Mouse (Mus musculus) neural tube, embryonic 14.5 days (tissue): Measurements from ENCODE around the gene Galnt18. TPM values are rescaled to one million over a fixed set of nuclear protein-coding genes. Genes with fewer than 3 reads are reported as not detected.

Source experiments
- ATAC-seq: fragments of 200-750 bp; cut with Nextera tagmentation; 2 replicates; pipeline ENCODE4 v1.8.0; 2017; ENCODE audit warnings: low read depth, mild to moderate bottlenecking, moderate TSS enrichment, moderate library complexity
- H3K27ac ChIP-seq: fragments of 300-500 bp; sonication (generic); 2 replicates; pipeline ENCODE4 v1.5.1; 2014; ENCODE audit warnings: low read depth, mild to moderate bottlenecking, control low read depth, low read length, moderate library complexity, mixed read lengths
- H3K27me3 ChIP-seq: fragments of 300-500 bp; sonication (generic); 2 replicates; pipeline ENCODE4 v1.6.1; 2014; ENCODE audit warnings: low read length; ENCODE audit not compliant: control insufficient read depth, insufficient read depth
- H3K36me3 ChIP-seq: fragments of 300-500 bp; sonication (generic); 2 replicates; pipeline ENCODE4 v1.6.1; 2014; ENCODE audit warnings: low read length, mixed read lengths; ENCODE audit not compliant: control insufficient read depth, insufficient read depth
- H3K4me1 ChIP-seq: fragments of 300-500 bp; sonication (generic); 2 replicates; pipeline ENCODE4 v1.6.1; 2014; ENCODE audit warnings: low read length; ENCODE audit not compliant: control insufficient read depth, insufficient read depth
- H3K4me2 ChIP-seq: fragments of 300-500 bp; sonication (generic); 2 replicates; pipeline ENCODE4 v1.6.1; 2014; ENCODE audit warnings: mild to moderate bottlenecking, low read depth, low read length, control low read depth
- H3K4me3 ChIP-seq: fragments of 300-500 bp; sonication (generic); 2 replicates; pipeline ENCODE4 v1.5.1; 2014; ENCODE audit warnings: low read depth, low read length, control low read depth, mixed read lengths
- H3K9ac ChIP-seq: fragments of 300-500 bp; sonication (generic); replicated peaks from 2 replicates; pipeline ENCODE4 v1.6.1; 2014; ENCODE audit warnings: low read depth, mild to moderate bottlenecking, control low read depth, low read length, mixed read lengths
- H3K9me3 ChIP-seq: fragments of 300-500 bp; sonication (generic); 2 replicates; pipeline ENCODE4 v1.6.1; 2016; ENCODE audit warnings: low read length; ENCODE audit not compliant: control insufficient read depth
- WGBS: fragments of 180-500 bp; shearing (Covaris S2); extraction: QIAGEN DNeasy Blood & Tissue Kit; methylation state at CpG from one replicate; pipeline ENCODE4 v1.1.7; 2014; 5-methylcytosine and 5-hydroxymethylcytosine counted together
- polyA plus RNA-seq: library from polyadenylated mRNA; unstranded; fragments of >200 nt; fragmentation: Nextera tagmentation; extraction: Ambion mirVana; gene quantifications from 2 replicates; pipeline ENCODE4 v1.2.1, GENCODE M21; 2014

The Galnt18 gene
- polyA plus RNA-seq, 1 experiment from 2014 or later, result 12.7 TPM

GRCm38 (mm10) chr7:111516882-111517281 is 262.9 kb downstream of the Galnt18 start:
- Histone ChIP-seq H3K9me3 (no peaks in the 10 kb centered on the region), H3K27me3 (no peaks in the 10 kb centered on the region), H3K9ac (no peak overlapping the region), H3K36me3 (no peaks in the 10 kb centered on the region), H3K27ac (no peak overlapping the region), H3K4me3 (no peak overlapping the region), H3K4me1 (no peaks in the 10 kb centered on the region), H3K4me2 (no peak overlapping the region)
- 65% methylated on average over 1 of the region's 1 CpGs for WGBS
- no peak for ATAC-seq

- Histone ChIP-seq H3K36me3 (no peaks in the 10 kb centered on the region), H3K4me1 (no peaks in the 10 kb centered on the region), H3K4me2 (no peak overlapping the region), H3K27me3 (no peaks in the 10 kb centered on the region), H3K27ac (no peak overlapping the region), H3K4me3 (no peak overlapping the region), H3K9me3 (no peaks in the 10 kb centered on the region), H3K9ac (no peak overlapping the region)
- ATAC-seq, result no peak
- WGBS, result 98% methylated on average over 2 of the region's 2 CpGs
These were observed 264.3 kb downstream of the Galnt18 start for GRCm38 (mm10) chr7:111515471-111515870.

GRCm38 (mm10) chr7:111509167-111509854 is 270.5 kb downstream of the Galnt18 start:
- Histone ChIP-seq H3K4me1 (no peaks in the 10 kb centered on the region), H3K4me3 (no peak overlapping the region), H3K9ac (no peak overlapping the region), H3K36me3 (no peaks in the 10 kb centered on the region), H3K4me2 (no peak overlapping the region), H3K9me3 (no peaks in the 10 kb centered on the region), H3K27me3 (no peaks in the 10 kb centered on the region), H3K27ac (no peak overlapping the region)
- ATAC-seq, result no peak
- whole genome bisulfite sequencing, result 88% methylated on average over 2 of the region's 2 CpGs

GRCm38 (mm10) chr7:111500616-111501015 is 279.2 kb downstream of the Galnt18 start:
- H3K27ac ChIP-seq, result no peak overlapping the region
- no peak for ATAC-seq

GRCm38 (mm10) chr7:111499255-111499790 is 280.5 kb downstream of the Galnt18 start:
- 65% methylated on average over 2 of the region's 2 CpGs for WGBS
- H3K4me3 ChIP-seq, result no peak overlapping the region

More at GRCm38 (mm10) chr7:111500616-111501015, 279.2 kb downstream of the Galnt18 start:
- Histone ChIP-seq H3K9me3 (no peaks in the 10 kb centered on the region), H3K4me1 (no peaks in the 10 kb centered on the region), H3K36me3 (no peaks in the 10 kb centered on the region), H3K4me3 (no peak overlapping the region), H3K4me2 (no peak overlapping the region), H3K9ac (no peak overlapping the region), H3K27me3 (no peaks in the 10 kb centered on the region)
- WGBS, result 77% methylated on average over 2 of the region's 2 CpGs

GRCm38 (mm10) chr7:111497191-111497590 is 282.6 kb downstream of the Galnt18 start:
- Histone ChIP-seq H3K9me3 (no peaks in the 10 kb centered on the region), H3K4me2 (no peak overlapping the region), H3K27me3 (no peaks in the 10 kb centered on the region), H3K9ac (no peak overlapping the region), H3K4me3 (no peak overlapping the region), H3K36me3 (no peaks in the 10 kb centered on the region), H3K27ac (no peak overlapping the region), H3K4me1 (no peaks in the 10 kb centered on the region)
- no peak for ATAC-seq
- 79% methylated on average over 6 of the region's 6 CpGs for WGBS

More at GRCm38 (mm10) chr7:111499255-111499790, 280.5 kb downstream of the Galnt18 start:
- Histone ChIP-seq H3K9ac (no peak overlapping the region), H3K27me3 (no peaks in the 10 kb centered on the region), H3K36me3 (no peaks in the 10 kb centered on the region), H3K9me3 (no peaks in the 10 kb centered on the region), H3K4me1 (no peaks in the 10 kb centered on the region), H3K4me2 (no peak overlapping the region), H3K27ac (no peak overlapping the region)
- ATAC-seq, result no peak

- no peak overlapping the region for H3K4me2 ChIP-seq
- no peaks in the 10 kb centered on the region for H3K9me3 ChIP-seq
- no peaks in the 10 kb centered on the region for H3K4me1 ChIP-seq
- no peak overlapping the region for H3K4me3 ChIP-seq
- no peak overlapping the region for H3K27ac ChIP-seq
- 71% methylated on average over 5 of the region's 5 CpGs for WGBS
- no peaks in the 10 kb centered on the region for H3K27me3 ChIP-seq
- no peaks in the 10 kb centered on the region for H3K36me3 ChIP-seq
- no peak overlapping the region for H3K9ac ChIP-seq
- ATAC-seq, result no peak
These were observed 287.4 kb downstream of the Galnt18 start for GRCm38 (mm10) chr7:111492242-111492949.

- 96% methylated on average over 2 of the region's 2 CpGs for WGBS
- no peak for ATAC-seq
These were observed 288.2 kb downstream of the Galnt18 start for GRCm38 (mm10) chr7:111491566-111491965.

GRCm38 (mm10) chr7:111486811-111487333 is 292.9 kb downstream of the Galnt18 start:
- no peak overlapping the region for H3K9ac ChIP-seq
- H3K4me2 ChIP-seq, result no peak overlapping the region
- H3K4me1 ChIP-seq, result no peaks in the 10 kb centered on the region
- ATAC-seq, result no peak
- H3K4me3 ChIP-seq, result no peak overlapping the region
- no peaks in the 10 kb centered on the region for H3K9me3 ChIP-seq
- no peaks in the 10 kb centered on the region for H3K27me3 ChIP-seq
- WGBS, result 18% methylated on average over 3 of the region's 3 CpGs
- no peak overlapping the region for H3K27ac ChIP-seq
- H3K36me3 ChIP-seq, result no peaks in the 10 kb centered on the region

More at GRCm38 (mm10) chr7:111491566-111491965, 288.2 kb downstream of the Galnt18 start:
- Histone ChIP-seq H3K4me2 (no peak overlapping the region), H3K9me3 (no peaks in the 10 kb centered on the region), H3K36me3 (no peaks in the 10 kb centered on the region), H3K27me3 (no peaks in the 10 kb centered on the region), H3K4me3 (no peak overlapping the region), H3K9ac (no peak overlapping the region), H3K27ac (no peak overlapping the region), H3K4me1 (no peaks in the 10 kb centered on the region)
